Comparison of ENCODE assay signal across 15 mouse cellular contexts in genomic region chr5:86098988-86099387, GRCm38 (mm10). TPM values are rescaled to one million over a fixed set of nuclear protein-coding genes. Genes with fewer than 3 reads are reported as not detected.
"Had no signal": no experiment of that assay in that cellular context is flagged by ENCODE, and none has a peak within 500 bp of the region (broad histone marks: within the 10 kb centered on the region; RNA-seq: fewer than 3 reads in every experiment).

No protein-coding gene starts in this region.

- ATAC-seq: midbrain, embryonic 15.5 days had no signal

- DNase-seq: kidney, adult 2 months; kidney, postnatal 25 days; layer of hippocampus, adult 9-11 months; lung, adult 18-20 months; lung, postnatal 10 days; lung, postnatal 36 days; right cerebral cortex, adult 18-20 months; right cerebral cortex, postnatal 14 days; right cerebral cortex, postnatal 4 days; thymus, postnatal 25 days had no signal

RNA-seq across cellular contexts. Expression of gene Stap1, which starts 27.4 kb away (rescaled TPM):
- total RNA-seq: layer of hippocampus, adult 2 months; layer of hippocampus, postnatal 25 days; left cerebral cortex, adult 18-20 months; left cerebral cortex, postnatal 36 days had no signal
